Mouse (Mus musculus) thymus, postnatal 4 days (tissue): ENCODE measurements around the gene Prrt4.
"Not testable (repeated sequence)": the region's sequence is repeated elsewhere in the genome, so short reads cannot be mapped to it uniquely, and the experiment has no call there.

Experiments used
- DNase-seq: peaks from one replicate; pipeline ENCODE4 v3.0.0; 2021

The Prrt4 gene

DNA sequence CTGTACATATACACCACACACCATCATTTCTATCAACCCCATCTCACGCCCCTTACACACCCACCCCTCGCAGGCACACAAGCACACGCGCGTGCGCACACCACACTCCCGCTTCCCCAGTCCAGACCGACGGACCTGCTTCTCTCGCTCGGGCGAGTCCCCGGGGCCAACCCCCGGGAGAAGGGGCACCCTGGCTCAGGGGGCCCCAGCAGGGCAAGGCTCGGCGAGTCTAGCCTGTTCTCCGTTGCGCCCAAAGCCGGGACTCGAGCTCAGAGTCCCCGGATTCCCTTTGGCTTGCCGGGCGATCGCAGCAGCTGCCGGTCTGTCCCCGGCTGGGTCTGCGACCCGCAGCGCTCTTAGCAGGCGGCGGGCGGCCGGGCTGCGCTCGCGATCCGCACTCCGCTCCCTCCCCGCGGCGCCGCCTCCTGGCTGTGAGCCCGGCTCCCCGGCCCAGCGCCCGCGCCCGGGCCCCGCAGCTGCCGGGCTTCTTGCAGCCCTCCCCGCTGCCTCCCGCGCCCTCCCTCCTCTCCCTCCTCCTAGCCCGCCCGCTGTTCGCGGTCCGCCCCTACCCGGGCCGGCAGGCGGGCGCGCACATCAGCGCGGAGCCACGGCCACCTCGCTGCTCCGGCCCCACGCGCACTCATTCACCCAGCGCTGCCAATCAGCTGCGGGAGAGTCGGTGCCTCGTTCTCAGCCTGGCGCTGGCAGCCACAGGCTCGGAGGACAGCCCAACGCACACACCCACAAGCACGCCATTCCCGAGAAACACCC lies at the start of gene Prrt4:
Prrt4 (minus strand) TSS at position 697 of the 771 bp plus-strand sequence.
- peak; percentile 65 for DNase-seq

DNA sequence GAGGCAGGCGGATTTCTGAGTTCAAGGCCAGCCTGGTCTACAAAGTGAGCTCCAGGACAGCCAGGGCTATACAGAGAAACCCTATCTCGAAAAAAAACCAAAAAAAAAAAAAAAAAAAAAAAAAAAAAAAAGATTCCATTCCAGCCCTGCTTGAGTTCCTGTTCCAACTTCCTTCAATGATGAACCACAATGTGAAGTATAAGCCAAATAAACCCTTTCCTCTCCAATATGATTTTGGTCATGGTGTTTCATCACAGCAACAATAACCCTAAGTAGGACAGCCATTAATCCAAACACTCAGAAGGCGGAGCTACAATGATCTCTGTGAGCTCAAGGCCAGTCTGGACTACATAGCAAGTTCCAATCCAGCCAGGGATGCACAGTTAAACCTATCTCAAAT lies 38.3 kb upstream of the Prrt4 start:
- DNase-seq: not testable (repeated sequence)

DNA sequence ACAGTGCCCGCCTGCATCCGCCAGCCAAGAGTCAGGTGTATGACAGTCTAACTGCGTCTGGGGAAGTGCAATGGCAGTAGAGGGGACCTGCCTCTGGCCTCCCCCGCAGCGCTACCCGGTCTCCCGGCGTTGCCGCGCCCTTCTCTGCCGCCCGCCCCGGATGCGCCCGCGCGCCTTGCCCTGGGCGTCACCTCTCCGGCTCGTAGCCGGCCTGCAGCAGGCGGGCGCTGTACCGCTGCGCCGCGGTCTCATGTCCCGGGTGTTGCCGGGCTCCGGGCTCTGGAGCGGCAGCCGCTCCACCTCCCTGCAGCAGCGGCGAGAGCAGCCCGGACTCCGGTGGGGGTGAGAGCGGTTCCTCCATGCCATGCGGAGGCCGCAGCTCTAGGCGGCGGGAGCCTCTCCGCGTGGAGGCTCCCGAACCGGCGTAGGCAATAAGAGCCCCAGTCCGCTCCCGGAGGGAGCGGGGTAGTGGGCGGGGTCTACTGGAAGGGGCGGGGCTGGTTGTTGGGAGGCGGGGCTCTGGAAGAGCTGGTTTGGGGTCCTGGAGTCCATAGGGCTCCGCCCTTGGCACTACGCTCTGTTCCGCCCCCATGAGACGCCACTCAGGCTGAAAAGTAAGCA lies 36.6 kb upstream of the Prrt4 start, which contains the start of gene Impdh1:
Impdh1 (minus strand) TSS at position 484 of the 621 bp plus-strand sequence.
- peak; percentile 95 for DNase-seq

DNA sequence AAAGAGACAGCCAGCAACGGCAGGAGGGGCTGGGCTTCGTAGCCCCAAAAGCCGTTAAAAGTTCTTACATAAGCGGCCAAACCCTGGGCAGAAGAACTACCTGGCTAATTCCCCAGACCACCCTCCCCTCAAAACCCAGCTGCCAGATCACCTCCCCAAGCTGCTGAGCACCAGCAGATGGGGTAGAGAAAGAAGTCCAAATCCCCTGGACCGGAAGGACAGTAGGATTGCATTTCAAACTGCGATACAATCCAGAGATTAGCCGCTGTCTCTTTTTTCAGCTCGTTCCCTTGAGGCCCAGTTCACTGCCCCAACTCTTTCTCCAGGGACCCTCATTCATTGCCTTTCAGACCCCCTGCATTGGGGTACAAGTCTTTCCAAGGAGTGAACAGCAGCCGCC lies 35.8 kb upstream of the Prrt4 start:
- DNase-seq: no peak

- peak; percentile 64 for DNase-seq
Observed at GRCm38 (mm10) chr6:29214776-29215175, 35.4 kb upstream of the Prrt4 start.

DNA sequence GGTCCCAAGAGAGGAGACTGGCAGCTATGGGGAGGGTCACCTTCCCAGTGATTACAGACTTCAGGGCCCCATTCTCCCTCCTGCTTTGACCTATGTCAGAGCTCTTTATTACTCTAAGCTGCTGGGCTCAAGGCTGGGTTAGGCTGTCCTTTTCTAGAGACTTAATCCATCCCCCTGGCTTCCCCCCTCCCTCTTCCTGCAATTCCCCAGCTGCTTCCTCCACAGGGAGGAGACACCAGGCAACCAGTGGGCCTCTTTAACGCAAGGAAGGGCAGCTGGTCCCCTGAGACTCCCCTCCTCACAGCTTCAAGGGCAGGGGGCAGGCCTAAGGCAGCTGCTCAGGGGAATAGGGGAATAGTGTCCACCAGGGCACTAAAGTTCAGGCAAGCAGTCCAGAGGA lies 34.9 kb upstream of the Prrt4 start:
- peak; percentile 37 for DNase-seq

GRCm38 (mm10) chr6:29213436-29213835 lies 34.1 kb upstream of the Prrt4 start:
- peak; percentile 42 for DNase-seq

DNA sequence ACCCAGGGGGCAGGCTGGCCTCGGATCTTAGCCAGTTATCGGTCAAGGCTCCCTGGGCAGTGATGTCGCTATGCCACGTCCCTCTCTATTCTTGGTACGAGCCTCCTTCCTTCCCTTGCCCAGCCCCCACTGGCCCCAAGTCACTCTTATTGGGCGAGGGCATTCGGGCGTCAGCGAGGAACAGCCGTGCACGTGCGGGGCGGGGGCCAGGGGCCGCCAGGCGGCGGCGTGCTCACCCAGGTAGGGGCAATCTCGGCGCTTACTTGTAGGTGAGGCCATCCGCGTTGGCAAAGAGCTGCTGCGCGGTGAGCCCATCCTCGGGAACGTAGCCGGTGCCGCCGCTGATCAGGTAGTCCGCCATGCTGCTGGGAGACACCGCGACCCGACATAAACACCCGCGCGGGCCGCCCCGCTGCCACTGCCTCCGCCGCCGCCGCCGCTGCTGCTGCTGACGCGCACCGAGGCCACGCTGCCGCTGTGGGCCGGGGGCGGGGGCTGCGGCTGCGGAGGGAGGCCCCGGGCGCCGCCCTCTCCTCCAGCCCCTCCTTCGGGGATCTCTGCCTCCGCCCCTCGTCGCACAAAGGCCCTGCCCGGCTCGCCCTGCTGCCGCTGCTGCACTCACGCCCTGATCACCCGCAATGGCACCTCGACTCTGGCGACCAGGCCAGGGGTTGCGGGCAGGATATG lies 32.6 kb upstream of the Prrt4 start:
- DNase-seq: peak; percentile 90

DNA sequence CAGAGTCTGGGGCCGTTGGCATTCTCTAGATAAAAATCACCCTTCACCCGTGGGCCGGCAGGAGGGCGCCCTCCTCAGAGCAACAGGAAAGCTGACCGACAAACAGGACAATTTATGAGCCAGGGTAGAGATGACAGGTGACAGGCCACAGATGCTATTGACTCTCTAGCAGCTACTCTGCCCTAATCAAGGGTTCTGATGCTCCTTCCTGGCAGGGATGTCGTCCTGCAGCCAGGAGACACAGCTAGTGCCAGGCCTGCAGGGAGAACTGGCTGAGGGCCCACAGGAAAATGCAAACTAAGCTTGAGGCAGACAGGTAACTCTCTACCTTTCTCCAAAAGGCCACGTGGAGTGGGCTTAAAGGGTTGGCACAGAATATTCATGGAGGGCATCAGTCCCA lies 31.8 kb upstream of the Prrt4 start:
- DNase-seq: no peak

GRCm38 (mm10) chr6:29210231-29210936 lies 31.0 kb upstream of the Prrt4 start:
- no peak for DNase-seq

DNA sequence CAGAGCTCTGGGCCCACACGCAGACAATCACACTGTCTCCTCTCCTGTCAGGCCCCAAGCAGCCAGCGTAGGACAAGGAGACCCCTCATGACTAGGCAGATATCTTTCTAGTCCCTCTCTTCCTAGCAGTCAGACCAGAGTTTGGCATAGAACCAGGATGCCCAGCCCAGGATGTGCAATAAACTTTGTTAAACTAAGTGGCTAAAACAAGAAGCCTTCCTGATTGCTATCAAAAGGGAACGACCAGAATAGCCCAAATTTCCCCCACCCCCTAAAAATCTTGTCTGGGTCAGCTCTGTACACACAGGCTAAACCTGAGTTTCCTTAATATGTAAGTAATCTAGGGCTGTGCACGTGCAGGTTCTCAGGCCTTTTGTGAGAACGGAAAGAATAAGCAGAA lies 28.8 kb upstream of the Prrt4 start:
- DNase-seq: no peak

DNA sequence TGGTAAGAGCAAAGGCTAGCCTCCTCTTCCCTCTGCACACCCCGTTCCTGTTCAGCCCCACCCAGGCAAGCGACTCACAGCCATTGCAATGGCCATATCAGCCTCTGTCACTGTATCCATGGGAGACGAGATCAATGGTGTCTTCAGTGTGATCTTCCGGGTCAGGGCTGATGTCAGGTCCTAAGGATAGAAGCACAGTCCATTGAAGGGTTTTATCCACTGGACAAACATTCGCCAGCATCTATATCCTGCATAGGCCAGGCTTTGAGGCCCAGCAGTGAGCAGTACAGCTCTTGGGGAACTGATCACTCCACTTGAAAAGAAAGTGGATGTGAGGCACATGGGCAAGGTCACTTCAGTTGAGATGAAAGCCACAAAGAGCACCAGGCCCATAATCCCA lies 27.6 kb upstream of the Prrt4 start:
- no peak for DNase-seq

- no peak for DNase-seq
Observed at GRCm38 (mm10) chr6:29206006-29206405, 26.6 kb upstream of the Prrt4 start.

GRCm38 (mm10) chr6:29204932-29205614 lies 25.7 kb upstream of the Prrt4 start:
- peak; percentile 70 for DNase-seq

- peak; percentile 5 for DNase-seq
Observed at GRCm38 (mm10) chr6:29203861-29204585, 24.6 kb upstream of the Prrt4 start.

DNA sequence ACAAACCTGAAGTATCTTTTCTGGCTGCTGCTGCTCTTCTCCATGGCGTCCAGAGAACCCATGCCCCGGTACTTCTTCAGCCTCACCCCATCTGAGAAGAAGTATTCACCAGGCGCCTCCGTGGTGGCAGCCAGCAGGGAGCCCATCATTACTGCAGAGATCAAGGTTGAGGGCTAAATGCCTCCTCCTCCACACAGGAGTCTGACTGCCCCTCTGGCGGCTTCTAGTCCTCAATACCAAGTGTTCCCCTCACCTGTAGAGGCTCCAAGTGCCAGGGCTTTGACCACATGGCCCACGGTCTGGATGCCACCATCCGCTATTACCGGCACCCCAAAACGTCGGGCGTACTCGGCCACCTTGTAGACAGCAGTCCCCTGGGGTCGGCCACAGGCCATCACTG lies 23.7 kb upstream of the Prrt4 start:
- DNase-seq: peak; percentile 15

DNA sequence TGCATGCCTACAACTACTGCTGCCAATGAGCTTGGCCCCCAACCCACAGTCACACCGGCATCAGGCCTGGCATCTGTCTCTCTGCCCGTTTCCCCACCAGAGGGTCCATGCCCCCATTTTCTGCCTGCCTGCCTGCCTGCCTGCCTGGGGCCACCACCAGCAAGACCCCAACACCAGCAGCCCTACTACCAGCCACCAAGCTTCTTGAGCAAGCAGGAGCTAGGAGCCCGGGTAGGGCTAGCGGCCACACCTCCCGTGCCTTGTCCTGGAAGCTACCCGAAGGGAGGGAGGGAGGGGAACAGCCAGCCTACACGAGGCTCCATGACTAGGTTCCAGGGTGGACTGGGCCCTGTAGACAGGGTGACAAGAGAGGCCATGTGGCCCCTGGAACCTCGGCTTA lies 22.6 kb upstream of the Prrt4 start:
- peak; percentile 7 for DNase-seq

GRCm38 (mm10) chr6:29201341-29201740 lies 22.0 kb upstream of the Prrt4 start:
- peak; percentile 4 for DNase-seq

DNA sequence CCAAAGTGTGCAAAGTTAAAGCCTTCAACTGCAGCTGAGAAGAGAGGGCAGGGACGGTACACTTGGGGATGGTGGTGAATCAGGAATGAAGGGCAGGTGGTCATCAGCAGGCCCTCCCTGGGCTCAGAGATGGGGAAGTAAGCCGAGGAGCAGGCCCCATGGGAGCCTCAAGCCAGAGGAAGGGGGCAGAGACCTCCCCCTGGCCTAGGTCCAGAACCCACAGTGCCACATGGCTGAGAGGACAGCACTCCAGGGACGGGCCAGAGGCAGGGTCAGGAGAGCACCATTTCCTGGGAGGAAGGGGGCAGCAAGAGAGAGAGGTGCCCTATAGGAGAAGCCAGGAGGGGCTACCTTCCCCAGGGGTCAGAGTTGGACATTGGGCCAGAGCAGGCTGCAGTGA lies 21.1 kb upstream of the Prrt4 start:
- DNase-seq: no peak

DNA sequence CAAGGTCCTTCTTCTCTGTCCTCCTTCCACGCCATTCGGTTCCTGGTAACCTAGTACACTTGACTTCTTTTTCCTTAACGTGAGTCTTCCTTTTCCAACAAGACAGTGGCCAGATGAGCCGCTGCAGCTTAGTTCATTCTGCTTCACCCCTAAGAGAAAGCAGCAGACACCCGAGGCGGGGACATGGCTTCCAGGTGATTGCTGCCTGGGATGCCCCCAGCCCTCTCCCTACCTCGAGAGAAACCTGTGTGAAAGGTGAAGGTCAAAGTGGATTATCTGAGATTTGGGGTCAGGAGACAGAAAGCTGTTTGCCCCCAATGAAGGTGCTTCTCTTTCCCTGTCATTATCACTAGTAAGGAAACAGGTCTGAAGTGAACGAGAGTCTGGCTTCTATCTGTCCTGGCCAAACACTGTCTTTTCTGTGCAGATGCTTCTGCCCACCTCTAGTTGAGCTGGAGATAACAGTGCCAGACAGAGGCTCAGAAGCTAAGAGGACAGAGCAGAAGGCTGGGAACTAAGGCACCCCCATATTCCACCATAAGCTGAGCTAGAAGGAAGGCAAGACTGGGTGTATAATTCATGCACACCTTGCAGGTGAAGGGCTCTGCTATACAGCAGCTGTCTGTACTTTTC lies 20.0 kb upstream of the Prrt4 start:
- DNase-seq: peak; percentile 6
